Mouse (Mus musculus): ENCODE data around the gene Bicc1. TPM values are rescaled to one million over a fixed set of nuclear protein-coding genes. Genes with fewer than 3 reads are reported as not detected.

The Bicc1 gene
- polyA plus RNA-seq, 1 experiment = 1.6 TPM

DNA sequence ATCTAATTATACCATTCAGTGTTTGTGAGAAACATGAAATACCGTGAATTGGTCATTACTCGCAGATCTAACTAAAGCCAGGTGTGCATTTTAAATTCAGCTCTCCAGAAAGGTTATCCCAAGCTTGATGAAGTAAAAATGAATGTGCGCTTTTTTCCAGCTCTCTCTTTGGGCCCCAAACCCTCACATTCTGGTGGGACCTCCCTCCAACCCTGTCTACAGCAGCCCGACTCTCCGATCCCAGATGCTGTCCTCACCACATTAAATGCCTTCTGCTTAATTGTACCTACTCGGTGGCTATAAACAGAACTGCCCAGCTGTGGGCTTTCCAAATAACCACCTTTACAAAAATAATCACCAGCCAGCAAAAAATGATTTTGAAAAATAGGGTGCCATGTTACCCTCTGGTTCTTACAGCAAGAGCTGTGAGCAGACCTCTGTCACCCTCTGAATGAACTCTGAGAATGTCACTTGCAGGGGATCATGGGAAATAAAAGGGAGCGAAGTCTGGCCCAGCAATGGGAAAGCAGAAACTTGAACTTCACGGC, 64.7 kb downstream of the Bicc1 start:
- no peaks in the 10 kb centered on the region for H3K4me1 ChIP-seq (ENCODE audit: control insufficient read depth, insufficient read depth, low read length)
- H3K4me3 ChIP-seq (ENCODE audit: low read depth, low read length) = no peak overlapping the region
- TF ChIP-seq POLR2A (IDR thresholded peaks at IDR 0.05; ENCODE audit: insufficient read depth, low read length) (no peak), EP300 (IDR thresholded peaks at IDR 0.05; ENCODE audit: insufficient read depth, low read depth, low read length) (no peak), CTCF (IDR thresholded peaks at IDR 0.05; ENCODE audit: low read depth, low read length) (no peak)
- H3K36me3 ChIP-seq (ENCODE audit: control insufficient read depth, insufficient read depth, low read length, poor library complexity, severe bottlenecking) = no peaks in the 10 kb centered on the region
- H3K27ac ChIP-seq (ENCODE audit: insufficient read depth, low read length) = no peak overlapping the region
- H3K9me3 ChIP-seq (replicated peaks; ENCODE audit: control insufficient read depth, insufficient read depth, low read length, poor library complexity, severe bottlenecking) = no peaks in the 10 kb centered on the region
- no peaks in the 10 kb centered on the region; the same call in 1 of the 2 replicates for H3K27me3 ChIP-seq (ENCODE audit: control insufficient read depth, insufficient read depth, low read length, poor library complexity, severe bottlenecking)
- no peak overlapping the region for H3K9ac ChIP-seq (ENCODE audit: low read depth, poor library complexity, severe bottlenecking)

DNA sequence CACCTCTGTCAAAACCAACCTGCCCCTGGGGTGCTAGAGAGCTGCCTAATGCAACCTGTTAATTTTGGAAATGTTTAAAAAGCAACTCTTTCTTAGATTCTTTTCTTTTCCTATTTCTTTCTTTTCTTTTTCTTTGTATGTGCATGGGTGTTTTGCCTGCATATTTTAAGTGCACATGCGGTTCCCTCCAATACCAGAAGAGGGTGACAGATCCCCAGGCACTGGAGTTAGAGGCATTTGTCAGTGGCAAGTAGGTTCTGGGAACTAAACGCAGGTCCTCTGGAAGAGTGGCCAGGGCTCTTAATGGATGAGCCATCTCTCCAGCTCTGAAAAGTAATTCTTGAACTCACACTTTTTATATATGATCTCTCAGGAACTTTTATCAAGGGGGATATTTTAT, 66.2 kb downstream of the Bicc1 start:
- no peaks in the 10 kb centered on the region; the same call in 1 of the 2 replicates for H3K27me3 ChIP-seq (ENCODE audit: control insufficient read depth, insufficient read depth, low read length, poor library complexity, severe bottlenecking)
- no peak overlapping the region for H3K9ac ChIP-seq (ENCODE audit: low read depth, poor library complexity, severe bottlenecking)
- H3K4me1 ChIP-seq (ENCODE audit: control insufficient read depth, insufficient read depth, low read length) = no peaks in the 10 kb centered on the region
- no peak overlapping the region for H3K4me3 ChIP-seq (ENCODE audit: low read depth, low read length)
- peak; percentile 15 for TF ChIP-seq CTCF (IDR thresholded peaks at IDR 0.05; ENCODE audit: low read depth, low read length)
- no peak for TF ChIP-seq EP300 (IDR thresholded peaks at IDR 0.05; ENCODE audit: insufficient read depth, low read depth, low read length)
- H3K27ac ChIP-seq (ENCODE audit: insufficient read depth, low read length) = no peak overlapping the region
- no peaks in the 10 kb centered on the region for H3K36me3 ChIP-seq (ENCODE audit: control insufficient read depth, insufficient read depth, low read length, poor library complexity, severe bottlenecking)
- no peaks in the 10 kb centered on the region for H3K9me3 ChIP-seq (replicated peaks; ENCODE audit: control insufficient read depth, insufficient read depth, low read length, poor library complexity, severe bottlenecking)

DNA sequence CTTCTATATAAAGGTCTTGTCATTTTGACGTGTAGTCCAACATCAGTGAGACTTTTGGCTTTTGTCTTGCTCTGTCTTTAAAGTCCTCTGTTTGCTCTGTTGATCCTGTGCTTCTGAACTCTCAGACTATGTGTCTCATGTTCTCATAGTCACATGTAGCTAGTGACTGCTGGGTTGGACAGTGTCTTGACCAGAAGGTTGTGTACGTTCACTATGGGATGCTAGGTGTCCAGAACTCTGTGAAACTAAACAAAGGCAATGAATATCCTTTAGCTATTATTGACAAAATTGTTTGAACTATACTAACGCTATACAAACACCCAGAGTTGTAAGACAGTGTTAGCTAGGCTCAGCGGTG, 72.2 kb downstream of the Bicc1 start:
- H3K36me3 ChIP-seq (ENCODE audit: control insufficient read depth, insufficient read depth, low read length, poor library complexity, severe bottlenecking) = no peaks in the 10 kb centered on the region
- no peak overlapping the region for H3K9ac ChIP-seq (ENCODE audit: low read depth, poor library complexity, severe bottlenecking)
- no peaks in the 10 kb centered on the region for H3K9me3 ChIP-seq (replicated peaks; ENCODE audit: control insufficient read depth, insufficient read depth, low read length, poor library complexity, severe bottlenecking)
- no peak overlapping the region for H3K27ac ChIP-seq (ENCODE audit: insufficient read depth, low read length)
- H3K4me1 ChIP-seq (ENCODE audit: control insufficient read depth, insufficient read depth, low read length) = no peaks in the 10 kb centered on the region
- no peak for TF ChIP-seq CTCF (IDR thresholded peaks at IDR 0.05; ENCODE audit: low read depth, low read length)
- TF ChIP-seq EP300 (IDR thresholded peaks at IDR 0.05; ENCODE audit: insufficient read depth, low read depth, low read length) = no peak
- TF ChIP-seq POLR2A (IDR thresholded peaks at IDR 0.05; ENCODE audit: insufficient read depth, low read length) = no peak
- no peaks in the 10 kb centered on the region; the same call in 1 of the 2 replicates for H3K27me3 ChIP-seq (ENCODE audit: control insufficient read depth, insufficient read depth, low read length, poor library complexity, severe bottlenecking)
- no peak overlapping the region for H3K4me3 ChIP-seq (ENCODE audit: low read depth, low read length)

DNA sequence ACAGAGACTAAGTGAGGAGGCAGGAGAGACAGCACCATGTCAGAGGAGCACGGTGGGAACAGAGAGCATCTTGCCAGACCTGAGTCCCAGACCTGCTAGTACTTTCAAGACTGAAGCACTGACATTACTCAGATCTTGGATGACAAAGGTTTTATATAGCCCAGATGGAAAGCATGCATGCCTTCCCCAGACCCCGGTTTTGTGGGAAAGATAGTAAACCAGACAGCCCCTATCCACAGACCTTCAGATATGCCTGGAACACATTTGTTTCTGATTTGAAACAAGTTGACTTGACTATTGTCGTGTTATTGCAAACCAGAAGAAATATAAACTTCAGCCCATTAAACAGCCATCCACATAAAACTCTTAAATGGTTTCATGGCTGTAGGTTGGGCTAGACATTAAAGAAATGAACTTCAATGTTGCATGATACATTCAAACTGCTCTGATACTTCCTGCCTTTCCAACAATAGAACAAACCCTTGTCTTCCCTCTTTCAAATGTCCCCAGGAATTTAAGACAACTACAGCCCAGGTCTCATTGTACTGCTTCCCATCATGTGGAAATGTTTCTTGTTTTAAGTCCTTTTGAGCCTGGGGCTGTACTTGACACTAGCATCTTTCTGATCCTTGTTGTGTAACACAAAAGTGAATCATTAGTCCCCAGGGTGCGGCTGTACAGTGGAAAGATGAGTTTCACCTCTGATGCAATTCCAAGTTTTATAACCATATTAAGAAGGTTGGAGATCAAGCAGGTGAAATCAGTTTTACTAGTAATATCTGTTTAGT, 72.7 kb downstream of the Bicc1 start:
- TF ChIP-seq POLR2A (IDR thresholded peaks at IDR 0.05; ENCODE audit: insufficient read depth, low read length) = no peak
- no peak for TF ChIP-seq CTCF (IDR thresholded peaks at IDR 0.05; ENCODE audit: low read depth, low read length)
- TF ChIP-seq EP300 (IDR thresholded peaks at IDR 0.05; ENCODE audit: insufficient read depth, low read depth, low read length) = no peak
- Histone ChIP-seq H3K27me3 (ENCODE audit: control insufficient read depth, insufficient read depth, low read length, poor library complexity, severe bottlenecking) (no peaks in the 10 kb centered on the region; the same call in 1 of the 2 replicates), H3K9ac (ENCODE audit: low read depth, poor library complexity, severe bottlenecking) (no peak overlapping the region), H3K4me1 (ENCODE audit: control insufficient read depth, insufficient read depth, low read length) (no peaks in the 10 kb centered on the region), H3K4me3 (ENCODE audit: low read depth, low read length) (no peak overlapping the region), H3K9me3 (replicated peaks; ENCODE audit: control insufficient read depth, insufficient read depth, low read length, poor library complexity, severe bottlenecking) (no peaks in the 10 kb centered on the region), H3K27ac (ENCODE audit: insufficient read depth, low read length) (no peak overlapping the region), H3K36me3 (ENCODE audit: control insufficient read depth, insufficient read depth, low read length, poor library complexity, severe bottlenecking) (no peaks in the 10 kb centered on the region)

DNA sequence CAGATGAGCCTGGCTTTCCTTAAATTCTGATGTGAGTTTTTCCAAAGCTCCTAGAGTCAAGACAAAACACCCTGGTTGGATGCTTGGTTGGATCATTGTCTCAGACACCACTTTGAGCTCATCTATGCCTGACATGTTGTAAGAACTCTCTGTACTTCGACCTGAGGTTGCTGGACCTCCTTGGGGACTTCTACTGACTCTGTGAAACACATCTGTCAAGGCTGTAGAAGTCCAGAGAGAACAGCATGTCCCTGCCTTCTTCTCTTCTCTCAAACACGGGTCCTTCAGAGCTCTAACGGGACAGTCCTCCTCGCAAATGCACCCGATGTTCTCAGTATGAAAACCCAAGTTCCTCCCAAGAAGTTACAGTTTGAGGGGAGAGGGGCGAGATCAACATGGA, 76.5 kb downstream of the Bicc1 start:
- Histone ChIP-seq H3K4me3 (ENCODE audit: low read depth, low read length) (no peak overlapping the region), H3K27me3 (ENCODE audit: control insufficient read depth, insufficient read depth, low read length, poor library complexity, severe bottlenecking) (no peaks in the 10 kb centered on the region), H3K9ac (ENCODE audit: low read depth, poor library complexity, severe bottlenecking) (no peak overlapping the region), H3K4me1 (ENCODE audit: control insufficient read depth, insufficient read depth, low read length) (no peaks in the 10 kb centered on the region), H3K36me3 (ENCODE audit: control insufficient read depth, insufficient read depth, low read length, poor library complexity, severe bottlenecking) (no peaks in the 10 kb centered on the region), H3K9me3 (replicated peaks; ENCODE audit: control insufficient read depth, insufficient read depth, low read length, poor library complexity, severe bottlenecking) (no peaks in the 10 kb centered on the region), H3K27ac (ENCODE audit: insufficient read depth, low read length) (no peak overlapping the region)
- no peak for TF ChIP-seq POLR2A (IDR thresholded peaks at IDR 0.05; ENCODE audit: insufficient read depth, low read length)
- TF ChIP-seq CTCF (IDR thresholded peaks at IDR 0.05; ENCODE audit: low read depth, low read length) = no peak

DNA sequence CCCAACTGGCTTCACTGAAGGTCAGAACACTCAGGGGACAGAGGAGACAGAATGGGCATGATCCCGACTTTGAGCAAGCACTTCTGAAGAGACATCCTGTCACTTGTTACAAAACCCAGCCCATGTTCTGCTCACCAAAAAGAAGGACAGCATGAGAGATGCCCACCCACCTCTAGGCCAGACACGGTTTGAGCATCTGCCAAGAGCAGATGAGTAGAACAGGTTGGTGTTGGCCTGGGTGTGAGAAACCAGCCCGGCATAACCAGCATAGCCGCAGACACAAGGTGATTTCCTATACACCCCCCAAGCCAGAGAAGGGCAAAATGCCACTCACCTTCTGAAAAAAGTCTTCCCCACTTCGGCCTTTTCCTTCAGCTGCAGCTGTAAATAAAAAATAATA, 80.6 kb downstream of the Bicc1 start:
- Histone ChIP-seq H3K9ac (ENCODE audit: low read depth, poor library complexity, severe bottlenecking) (no peak overlapping the region), H3K4me1 (ENCODE audit: control insufficient read depth, insufficient read depth, low read length) (no peaks in the 10 kb centered on the region), H3K27ac (ENCODE audit: insufficient read depth, low read length) (no peak overlapping the region), H3K9me3 (replicated peaks; ENCODE audit: control insufficient read depth, insufficient read depth, low read length, poor library complexity, severe bottlenecking) (no peaks in the 10 kb centered on the region), H3K36me3 (ENCODE audit: control insufficient read depth, insufficient read depth, low read length, poor library complexity, severe bottlenecking) (no peaks in the 10 kb centered on the region), H3K4me3 (ENCODE audit: low read depth, low read length) (no peak overlapping the region), H3K27me3 (ENCODE audit: control insufficient read depth, insufficient read depth, low read length, poor library complexity, severe bottlenecking) (no peaks in the 10 kb centered on the region)
- TF ChIP-seq POLR2A (IDR thresholded peaks at IDR 0.05; ENCODE audit: insufficient read depth, low read length) (no peak), CTCF (IDR thresholded peaks at IDR 0.05; ENCODE audit: low read depth, low read length) (no peak), EP300 (IDR thresholded peaks at IDR 0.05; ENCODE audit: insufficient read depth, low read depth, low read length) (no peak)
